Mouse (Mus musculus): ENCODE measurements around the gene Epn1. TPM values are rescaled to one million over a fixed set of nuclear protein-coding genes. Genes with fewer than 3 reads are reported as not detected.

Gene Epn1
- polyA plus RNA-seq, 1 experiment, result 102 TPM

- Histone ChIP-seq H3ac (ENCODE audit: control insufficient read depth, insufficient read length, low read depth) (peak overlapping the region; percentile 94), H3K79me3 (ENCODE audit: low read depth) (peaks cover 25% of the 10 kb centered on the region), H3K36me3 (ENCODE audit: control insufficient read depth, insufficient read depth) (peaks cover 7% of the 10 kb centered on the region), H3K27me3 (ENCODE audit: control insufficient read depth, insufficient read depth, insufficient read length) (peaks cover 11% of the 10 kb centered on the region), H3K4me3 (ENCODE audit: insufficient read depth, poor library complexity, severe bottlenecking) (peak overlapping the region; percentile 75), H3K79me2 (ENCODE audit: control insufficient read depth, insufficient read depth) (peaks cover 30% of the 10 kb centered on the region)
- TF ChIP-seq MAX (IDR thresholded peaks at IDR 0.05), result peak; percentile 64
- TF ChIP-seq CEBPB (IDR thresholded peaks at IDR 0.05; ENCODE audit: low read depth), result no peak
- TF ChIP-seq CTCF (IDR thresholded peaks at IDR 0.05; ENCODE audit: control insufficient read depth, insufficient read depth, insufficient read length), result peak; percentile 86
Observed at GRCm38 (mm10) chr7:5060239-5060731, 19.8 kb upstream of the Epn1 start.

- H3K79me2 ChIP-seq (ENCODE audit: control insufficient read depth, insufficient read depth), result peaks cover 39% of the 10 kb centered on the region
- peaks cover 7% of the 10 kb centered on the region for H3K27me3 ChIP-seq (ENCODE audit: control insufficient read depth, insufficient read depth, insufficient read length)
- peak overlapping the region; percentile 75 for H3K4me3 ChIP-seq (ENCODE audit: insufficient read depth, poor library complexity, severe bottlenecking)
- peaks cover 14% of the 10 kb centered on the region for H3K36me3 ChIP-seq (ENCODE audit: control insufficient read depth, insufficient read depth)
- peaks cover 34% of the 10 kb centered on the region for H3K79me3 ChIP-seq (ENCODE audit: low read depth)
- no peak for TF ChIP-seq CEBPB (IDR thresholded peaks at IDR 0.05; ENCODE audit: low read depth)
- peak; percentile 18 for TF ChIP-seq CTCF (IDR thresholded peaks at IDR 0.05; ENCODE audit: control insufficient read depth, insufficient read depth, insufficient read length)
- peak overlapping the region; percentile 93 for H3ac ChIP-seq (ENCODE audit: control insufficient read depth, insufficient read length, low read depth)
Observed at GRCm38 (mm10) chr7:5060944-5061773, 18.9 kb upstream of the Epn1 start.

GRCm38 (mm10) chr7:5061774-5062359, 18.2 kb upstream of the Epn1 start, which contains the start of gene U2af2:
Gene U2af2 (plus strand): TSS chr7:5062143.
- Histone ChIP-seq H3K79me3 (ENCODE audit: low read depth) (peaks cover 41% of the 10 kb centered on the region), H3K79me2 (ENCODE audit: control insufficient read depth, insufficient read depth) (peaks cover 46% of the 10 kb centered on the region), H3ac (ENCODE audit: control insufficient read depth, insufficient read length, low read depth) (peak within 1 kb of the TSS; percentile 93), H3K4me3 (ENCODE audit: insufficient read depth, poor library complexity, severe bottlenecking) (peak within 1 kb of the TSS; percentile 75), H3K27me3 (ENCODE audit: control insufficient read depth, insufficient read depth, insufficient read length) (peaks cover 3% of the 10 kb centered on the region), H3K36me3 (ENCODE audit: control insufficient read depth, insufficient read depth) (peaks cover 22% of the 10 kb centered on the region)
- TF ChIP-seq CEBPB (IDR thresholded peaks at IDR 0.05; ENCODE audit: low read depth), result no peak
- TF ChIP-seq MYOD1 (IDR thresholded peaks at IDR 0.05; ENCODE audit: control insufficient read depth, insufficient read length, low read depth), result no peak
- no peak for TF ChIP-seq USF1 (IDR thresholded peaks at IDR 0.05; ENCODE audit: low read depth)
- no peak for TF ChIP-seq CTCF (IDR thresholded peaks at IDR 0.05; ENCODE audit: control insufficient read depth, insufficient read depth, insufficient read length)

GRCm38 (mm10) chr7:5062360-5063001, 17.6 kb upstream of the Epn1 start:
- Histone ChIP-seq H3K4me3 (ENCODE audit: insufficient read depth, poor library complexity, severe bottlenecking) (peak overlapping the region; percentile 75), H3K79me3 (ENCODE audit: low read depth) (peaks cover 47% of the 10 kb centered on the region), H3ac (ENCODE audit: control insufficient read depth, insufficient read length, low read depth) (peak overlapping the region; percentile 86), H3K79me2 (ENCODE audit: control insufficient read depth, insufficient read depth) (peaks cover 52% of the 10 kb centered on the region), H3K27me3 (ENCODE audit: control insufficient read depth, insufficient read depth, insufficient read length) (no peaks in the 10 kb centered on the region), H3K36me3 (ENCODE audit: control insufficient read depth, insufficient read depth) (peaks cover 26% of the 10 kb centered on the region)
- no peak for TF ChIP-seq CEBPB (IDR thresholded peaks at IDR 0.05; ENCODE audit: low read depth)
- peak; percentile 84 for TF ChIP-seq USF1 (IDR thresholded peaks at IDR 0.05; ENCODE audit: low read depth)

GRCm38 (mm10) chr7:5064886-5065285, 15.1 kb upstream of the Epn1 start:
- H3K4me3 ChIP-seq (ENCODE audit: insufficient read depth, poor library complexity, severe bottlenecking), result no peak overlapping the region
- H3K79me3 ChIP-seq (ENCODE audit: low read depth), result peaks cover 70% of the 10 kb centered on the region

GRCm38 (mm10) chr7:5073586-5073985, 6.4 kb upstream of the Epn1 start:
- TF ChIP-seq MYOD1 (IDR thresholded peaks at IDR 0.05; ENCODE audit: control insufficient read depth, insufficient read length, low read depth) (no peak), CTCF (IDR thresholded peaks at IDR 0.05; ENCODE audit: control insufficient read depth, insufficient read depth, insufficient read length) (no peak), MAX (IDR thresholded peaks at IDR 0.05) (no peak), CEBPB (IDR thresholded peaks at IDR 0.05; ENCODE audit: low read depth) (no peak), FOSL1 (IDR thresholded peaks at IDR 0.05; ENCODE audit: insufficient read depth, low read length, poor library complexity, severe bottlenecking) (no peak), USF1 (IDR thresholded peaks at IDR 0.05; ENCODE audit: low read depth) (no peak), MYOG (IDR thresholded peaks at IDR 0.05; ENCODE audit: control insufficient read depth, extremely low read depth, insufficient read length) (no peak)
- Histone ChIP-seq H3K79me3 (ENCODE audit: low read depth) (peaks cover 57% of the 10 kb centered on the region), H3K79me2 (ENCODE audit: control insufficient read depth, insufficient read depth) (peaks cover 86% of the 10 kb centered on the region), H3K36me3 (ENCODE audit: control insufficient read depth, insufficient read depth) (peaks cover 82% of the 10 kb centered on the region), H3K27me3 (ENCODE audit: control insufficient read depth, insufficient read depth, insufficient read length) (no peaks in the 10 kb centered on the region), H3ac (ENCODE audit: control insufficient read depth, insufficient read length, low read depth) (no peak overlapping the region), H3K4me3 (ENCODE audit: insufficient read depth, poor library complexity, severe bottlenecking) (no peak overlapping the region)

More at GRCm38 (mm10) chr7:5064886-5065285, 15.1 kb upstream of the Epn1 start:
- peaks cover 76% of the 10 kb centered on the region for H3K79me2 ChIP-seq (ENCODE audit: control insufficient read depth, insufficient read depth)
- no peak overlapping the region for H3ac ChIP-seq (ENCODE audit: control insufficient read depth, insufficient read length, low read depth)
- H3K36me3 ChIP-seq (ENCODE audit: control insufficient read depth, insufficient read depth), result peaks cover 49% of the 10 kb centered on the region
- TF ChIP-seq CEBPB (IDR thresholded peaks at IDR 0.05; ENCODE audit: low read depth) (no peak), MYOG (IDR thresholded peaks at IDR 0.05; ENCODE audit: control insufficient read depth, extremely low read depth, insufficient read length) (no peak), CTCF (IDR thresholded peaks at IDR 0.05; ENCODE audit: control insufficient read depth, insufficient read depth, insufficient read length) (no peak), FOSL1 (IDR thresholded peaks at IDR 0.05; ENCODE audit: insufficient read depth, low read length, poor library complexity, severe bottlenecking) (no peak), USF1 (IDR thresholded peaks at IDR 0.05; ENCODE audit: low read depth) (no peak), MAX (IDR thresholded peaks at IDR 0.05) (no peak), MYOD1 (IDR thresholded peaks at IDR 0.05; ENCODE audit: control insufficient read depth, insufficient read length, low read depth) (no peak)
- no peaks in the 10 kb centered on the region for H3K27me3 ChIP-seq (ENCODE audit: control insufficient read depth, insufficient read depth, insufficient read length)
